Mouse (Mus musculus): ENCODE data around the gene Igsf21. TPM values are rescaled to one million over a fixed set of nuclear protein-coding genes. Genes with fewer than 3 reads are reported as not detected.

Igsf21 gene
- polyA plus RNA-seq, 1 experiment from 2014 or later: 16.5 TPM

GRCm38 (mm10) chr4:140023833-140024232 lies 222.8 kb downstream of the Igsf21 start:
- Histone ChIP-seq H3K27me3 (ENCODE audit: control insufficient read depth, insufficient read depth, low read length) (no peaks in the 10 kb centered on the region), H3K27ac (ENCODE audit: low read depth, low read length) (no peak overlapping the region)

GRCm38 (mm10) chr4:140015916-140016315 lies 230.7 kb downstream of the Igsf21 start:
- H3K27ac ChIP-seq (ENCODE audit: low read depth, low read length): no peak overlapping the region
- ATAC-seq (ENCODE audit: low FRiP score) (no peak), DNase-seq (ENCODE audit: low spot score, missing footprints) (no peak)
- no peaks in the 10 kb centered on the region for H3K4me1 ChIP-seq (ENCODE audit: control insufficient read depth, insufficient read depth, low read length)
- no peak overlapping the region for H3K4me3 ChIP-seq (ENCODE audit: low read depth, low read length)
- no peak overlapping the region for H3K9ac ChIP-seq (ENCODE audit: low read length)
- no peaks in the 10 kb centered on the region for H3K27me3 ChIP-seq (ENCODE audit: control insufficient read depth, insufficient read depth, low read length)
- no peaks in the 10 kb centered on the region for H3K36me3 ChIP-seq (ENCODE audit: control insufficient read depth, insufficient read depth, low read length)
- H3K4me2 ChIP-seq: no peak overlapping the region
- no peaks in the 10 kb centered on the region for H3K9me3 ChIP-seq (ENCODE audit: control insufficient read depth, low read length)
- WGBS: 79% methylated on average over 7 of the region's 7 CpGs

More at GRCm38 (mm10) chr4:140023833-140024232, 222.8 kb downstream of the Igsf21 start:
- Histone ChIP-seq H3K9ac (ENCODE audit: low read length) (no peak overlapping the region), H3K4me3 (ENCODE audit: low read depth, low read length) (no peak overlapping the region), H3K4me2 (no peak overlapping the region), H3K36me3 (ENCODE audit: control insufficient read depth, insufficient read depth, low read length) (no peaks in the 10 kb centered on the region), H3K4me1 (ENCODE audit: control insufficient read depth, insufficient read depth, low read length) (peaks cover 2% of the 10 kb centered on the region; the same call in 1 of the 2 replicates), H3K9me3 (ENCODE audit: control insufficient read depth, low read length) (no peaks in the 10 kb centered on the region)
- WGBS: 69% methylated on average over 6 of the region's 6 CpGs
- no peak for DNase-seq (ENCODE audit: low spot score, missing footprints)
- no peak for ATAC-seq (ENCODE audit: low FRiP score)

- H3K4me2 ChIP-seq: no peak overlapping the region
- no peak overlapping the region for H3K4me3 ChIP-seq (ENCODE audit: low read depth, low read length)
- DNase-seq (ENCODE audit: low spot score, missing footprints) (no peak), ATAC-seq (ENCODE audit: low FRiP score) (peak; percentile 62; the same call in 1 of the 2 replicates)
- no peaks in the 10 kb centered on the region for H3K36me3 ChIP-seq (ENCODE audit: control insufficient read depth, insufficient read depth, low read length)
- H3K27ac ChIP-seq (ENCODE audit: low read depth, low read length): no peak overlapping the region
- no peaks in the 10 kb centered on the region for H3K9me3 ChIP-seq (ENCODE audit: control insufficient read depth, low read length)
- H3K9ac ChIP-seq (ENCODE audit: low read length): no peak overlapping the region
- H3K4me1 ChIP-seq (ENCODE audit: control insufficient read depth, insufficient read depth, low read length): no peaks in the 10 kb centered on the region
- WGBS: 73% methylated on average over 11 of the region's 11 CpGs
- no peaks in the 10 kb centered on the region for H3K27me3 ChIP-seq (ENCODE audit: control insufficient read depth, insufficient read depth, low read length)
Observed at GRCm38 (mm10) chr4:140010728-140011470, 235.7 kb downstream of the Igsf21 start.

- no peak overlapping the region for H3K27ac ChIP-seq (ENCODE audit: low read depth, low read length)
- H3K4me1 ChIP-seq (ENCODE audit: control insufficient read depth, insufficient read depth, low read length): peaks cover 9% of the 10 kb centered on the region
- H3K27me3 ChIP-seq (ENCODE audit: control insufficient read depth, insufficient read depth, low read length): peaks cover under 1% of the 10 kb centered on the region
- H3K9ac ChIP-seq (ENCODE audit: low read length): no peak overlapping the region; the same call in 1 of the 2 replicates
- peak overlapping the region; percentile 43; the same call in 1 of the 2 replicates for H3K4me2 ChIP-seq
- WGBS: 31% methylated on average over 5 of the region's 5 CpGs
- 0 out of 2 replicates have a peak overlapping the region, but pooled peaks have one; percentile 4 for H3K4me3 ChIP-seq (ENCODE audit: low read depth, low read length)
- ATAC-seq (ENCODE audit: low FRiP score) (no peak), DNase-seq (ENCODE audit: low spot score, missing footprints) (peak; percentile 86)
- H3K9me3 ChIP-seq (ENCODE audit: control insufficient read depth, low read length): no peaks in the 10 kb centered on the region
- H3K36me3 ChIP-seq (ENCODE audit: control insufficient read depth, insufficient read depth, low read length): no peaks in the 10 kb centered on the region
Observed at GRCm38 (mm10) chr4:140004932-140005331, 241.7 kb downstream of the Igsf21 start.

GRCm38 (mm10) chr4:140004170-140004569 lies 242.4 kb downstream of the Igsf21 start:
- Histone ChIP-seq H3K4me2 (peak overlapping the region; percentile 43), H3K27me3 (ENCODE audit: control insufficient read depth, insufficient read depth, low read length) (peaks cover 2% of the 10 kb centered on the region), H3K4me1 (ENCODE audit: control insufficient read depth, insufficient read depth, low read length) (peaks cover 9% of the 10 kb centered on the region), H3K9ac (ENCODE audit: low read length) (peak overlapping the region; percentile 21; the same call in 1 of the 2 replicates), H3K4me3 (ENCODE audit: low read depth, low read length) (peak overlapping the region; percentile 4; the same call in 1 of the 2 replicates), H3K36me3 (ENCODE audit: control insufficient read depth, insufficient read depth, low read length) (no peaks in the 10 kb centered on the region), H3K27ac (ENCODE audit: low read depth, low read length) (no peak overlapping the region), H3K9me3 (ENCODE audit: control insufficient read depth, low read length) (no peaks in the 10 kb centered on the region)
- 18% methylated on average over 12 of the region's 12 CpGs for WGBS
- peak; percentile 62 for ATAC-seq (ENCODE audit: low FRiP score)
- no peak for DNase-seq (ENCODE audit: low spot score, missing footprints)

GRCm38 (mm10) chr4:140002069-140002468 lies 244.5 kb downstream of the Igsf21 start:
- Histone ChIP-seq H3K9ac (ENCODE audit: low read length) (no peak overlapping the region), H3K27me3 (ENCODE audit: control insufficient read depth, insufficient read depth, low read length) (peaks cover 2% of the 10 kb centered on the region), H3K9me3 (ENCODE audit: control insufficient read depth, low read length) (no peaks in the 10 kb centered on the region), H3K36me3 (ENCODE audit: control insufficient read depth, insufficient read depth, low read length) (no peaks in the 10 kb centered on the region), H3K4me1 (ENCODE audit: control insufficient read depth, insufficient read depth, low read length) (peaks cover 15% of the 10 kb centered on the region), H3K4me2 (no peak overlapping the region), H3K27ac (ENCODE audit: low read depth, low read length) (no peak overlapping the region), H3K4me3 (ENCODE audit: low read depth, low read length) (no peak overlapping the region)
- 10% methylated on average over 12 of the region's 12 CpGs for WGBS
- ATAC-seq (ENCODE audit: low FRiP score) (no peak), DNase-seq (ENCODE audit: low spot score, missing footprints) (no peak)

- no peaks in the 10 kb centered on the region for H3K9me3 ChIP-seq (ENCODE audit: control insufficient read depth, low read length)
- H3K36me3 ChIP-seq (ENCODE audit: control insufficient read depth, insufficient read depth, low read length): no peaks in the 10 kb centered on the region
- H3K4me3 ChIP-seq (ENCODE audit: low read depth, low read length): no peak overlapping the region
- H3K27ac ChIP-seq (ENCODE audit: low read depth, low read length): no peak overlapping the region
- peaks cover 17% of the 10 kb centered on the region for H3K4me1 ChIP-seq (ENCODE audit: control insufficient read depth, insufficient read depth, low read length)
- WGBS: 71% methylated on average over 5 of the region's 5 CpGs
- DNase-seq (ENCODE audit: low spot score, missing footprints) (no peak), ATAC-seq (ENCODE audit: low FRiP score) (no peak)
- H3K27me3 ChIP-seq (ENCODE audit: control insufficient read depth, insufficient read depth, low read length): peaks cover 2% of the 10 kb centered on the region
- H3K9ac ChIP-seq (ENCODE audit: low read length): no peak overlapping the region
- H3K4me2 ChIP-seq: no peak overlapping the region
Observed at GRCm38 (mm10) chr4:140000911-140001310, 245.7 kb downstream of the Igsf21 start.

- Histone ChIP-seq H3K4me2 (no peak overlapping the region), H3K36me3 (ENCODE audit: control insufficient read depth, insufficient read depth, low read length) (no peaks in the 10 kb centered on the region), H3K9me3 (ENCODE audit: control insufficient read depth, low read length) (no peaks in the 10 kb centered on the region), H3K27me3 (ENCODE audit: control insufficient read depth, insufficient read depth, low read length) (peaks cover 2% of the 10 kb centered on the region), H3K9ac (ENCODE audit: low read length) (no peak overlapping the region), H3K27ac (ENCODE audit: low read depth, low read length) (no peak overlapping the region), H3K4me1 (ENCODE audit: control insufficient read depth, insufficient read depth, low read length) (peaks cover 12% of the 10 kb centered on the region), H3K4me3 (ENCODE audit: low read depth, low read length) (no peak overlapping the region)
- 27% methylated on average over 7 of the region's 7 CpGs for WGBS
- DNase-seq (ENCODE audit: low spot score, missing footprints): no peak
- ATAC-seq (ENCODE audit: low FRiP score): no peak
Observed at GRCm38 (mm10) chr4:139999033-139999432, 247.6 kb downstream of the Igsf21 start.

- 0 out of 2 replicates have a peak, but pooled peaks cover 2% of the 10 kb centered on the region for H3K27me3 ChIP-seq (ENCODE audit: control insufficient read depth, insufficient read depth, low read length)
- H3K4me1 ChIP-seq (ENCODE audit: control insufficient read depth, insufficient read depth, low read length): peaks cover 17% of the 10 kb centered on the region
- DNase-seq (ENCODE audit: low spot score, missing footprints) (no peak), ATAC-seq (ENCODE audit: low FRiP score) (no peak)
- no peak overlapping the region for H3K9ac ChIP-seq (ENCODE audit: low read length)
- no peak overlapping the region for H3K4me3 ChIP-seq (ENCODE audit: low read depth, low read length)
- 71% methylated on average over 8 of the region's 8 CpGs for WGBS
- H3K27ac ChIP-seq (ENCODE audit: low read depth, low read length): no peak overlapping the region
- H3K9me3 ChIP-seq (ENCODE audit: control insufficient read depth, low read length): no peaks in the 10 kb centered on the region
- H3K4me2 ChIP-seq: no peak overlapping the region
- H3K36me3 ChIP-seq (ENCODE audit: control insufficient read depth, insufficient read depth, low read length): no peaks in the 10 kb centered on the region
Observed at GRCm38 (mm10) chr4:139995659-139996058, 250.9 kb downstream of the Igsf21 start.

Data from midbrain, embryonic 11.5 days (tissue).